Mouse (Mus musculus) spleen, adult 12 weeks (tissue): ENCODE results near the gene Rpl23a.

Source experiments
- DNase-seq: peaks from one replicate; pipeline ENCODE4 v3.0.0; 2022; ENCODE audit warnings: low spot score

Rpl23a gene

GRCm38 (mm10) chr11:78166640-78167039 is 16.7 kb downstream of the Rpl23a start:
- DNase-seq: no peak

GRCm38 (mm10) chr11:78166161-78166560 is 17.2 kb downstream of the Rpl23a start:
- DNase-seq: no peak

GRCm38 (mm10) chr11:78165761-78166109 is 17.6 kb downstream of the Rpl23a start:
- no peak for DNase-seq

GRCm38 (mm10) chr11:78164924-78165760 is 18.2 kb downstream of the Rpl23a start, which contains the start of gene Traf4:
Traf4 (minus strand) TSS chr11:78165589.
- DNase-seq: peak; percentile 78

GRCm38 (mm10) chr11:78164604-78164923 is 18.8 kb downstream of the Rpl23a start:
- DNase-seq: no peak

- no peak for DNase-seq
Observed at GRCm38 (mm10) chr11:78163681-78164603, 19.4 kb downstream of the Rpl23a start.

GRCm38 (mm10) chr11:78163045-78163444 is 20.3 kb downstream of the Rpl23a start:
- DNase-seq: no peak

- DNase-seq: no peak
Observed at GRCm38 (mm10) chr11:78162504-78162903, 20.9 kb downstream of the Rpl23a start.

GRCm38 (mm10) chr11:78161968-78162367 is 21.4 kb downstream of the Rpl23a start:
- no peak for DNase-seq

- no peak for DNase-seq
Observed at GRCm38 (mm10) chr11:78161169-78161568, 22.2 kb downstream of the Rpl23a start.

- no peak for DNase-seq
Observed at GRCm38 (mm10) chr11:78160675-78161074, 22.7 kb downstream of the Rpl23a start.

GRCm38 (mm10) chr11:78160171-78160570 is 23.2 kb downstream of the Rpl23a start:
- no peak for DNase-seq

- no peak for DNase-seq
Observed at GRCm38 (mm10) chr11:78159557-78159956, 23.8 kb downstream of the Rpl23a start.

GRCm38 (mm10) chr11:78159096-78159495 is 24.3 kb downstream of the Rpl23a start:
- peak; percentile 72 for DNase-seq

GRCm38 (mm10) chr11:78156156-78156699 is 27.2 kb downstream of the Rpl23a start:
- no peak for DNase-seq

GRCm38 (mm10) chr11:78155674-78156073 is 27.7 kb downstream of the Rpl23a start:
- no peak for DNase-seq

GRCm38 (mm10) chr11:78153778-78154177 is 29.6 kb downstream of the Rpl23a start:
- no peak for DNase-seq

- no peak for DNase-seq
Observed at GRCm38 (mm10) chr11:78152299-78153231, 30.8 kb downstream of the Rpl23a start.

GRCm38 (mm10) chr11:78151161-78151560 is 32.2 kb downstream of the Rpl23a start:
- no peak for DNase-seq

- no peak for DNase-seq
Observed at GRCm38 (mm10) chr11:78146707-78147543, 36.5 kb downstream of the Rpl23a start.

- no peak for DNase-seq
Observed at GRCm38 (mm10) chr11:78146168-78146567, 37.2 kb downstream of the Rpl23a start.
